Mouse (Mus musculus) olfactory bulb, adult 2 months (tissue): Measurements from ENCODE around the gene Fam57b. TPM values are rescaled to one million over a fixed set of nuclear protein-coding genes. Genes with fewer than 3 reads are reported as not detected.

ENCODE experiments used
- H3K27ac ChIP-seq: fragments of 200-500 bp; 2 replicates; pipeline ENCODE4 v1.5.1; 2012; ENCODE audit warnings: low read depth, low read length; ENCODE audit not compliant: insufficient read depth
- H3K4me1 ChIP-seq: fragments of 200-500 bp; 2 replicates; pipeline ENCODE4 v1.6.1; 2012; ENCODE audit warnings: low read length; ENCODE audit not compliant: control insufficient read depth, insufficient read depth
- H3K4me3 ChIP-seq: fragments of 200-500 bp; 2 replicates; pipeline ENCODE4 v1.5.1; 2012; ENCODE audit warnings: mild to moderate bottlenecking, low read depth, low read length, moderate library complexity; ENCODE audit not compliant: insufficient read depth
- CTCF ChIP-seq: fragments of 200-500 bp; IDR thresholded peaks from 2 replicates; pipeline ENCODE4 v1.5.1; 2012; ENCODE audit warnings: low read depth, mild to moderate bottlenecking, low read length, moderate library complexity; ENCODE audit not compliant: insufficient read depth
- POLR2A ChIP-seq: fragments of 200-500 bp; IDR thresholded peaks from 2 replicates; pipeline ENCODE4 v1.6.1; 2012; ENCODE audit warnings: mild to moderate bottlenecking, low read depth, low read length, moderate library complexity; ENCODE audit not compliant: insufficient read depth
- WGBS: fragments of 180-500 bp; shearing (Covaris S2); methylation state at CpG from one replicate; pipeline ENCODE4 v1.1.7; 2018; 5-methylcytosine and 5-hydroxymethylcytosine counted together
- polyA plus RNA-seq: library from polyadenylated mRNA; stranded (reverse); fragments of >200 nt; gene quantifications from 2 replicates; pipeline ENCODE4 v1.2.4, GENCODE M21; 2012; ENCODE audit warnings: low replicate concordance; ENCODE audit not compliant: missing spikeins, insufficient read depth, insufficient read length

Fam57b gene
- polyA plus RNA-seq, 1 experiment = not detected

- Histone ChIP-seq H3K4me3 (no peak overlapping the region), H3K4me1 (peaks cover 11% of the 10 kb centered on the region), H3K27ac (no peak overlapping the region)
- WGBS = 87% methylated on average over 5 of the region's 5 CpGs
- TF ChIP-seq CTCF = no peak
- no peak for TF ChIP-seq POLR2A
These were observed 56.0 kb downstream of the Fam57b start for GRCm38 (mm10) chr7:126853454-126853853.

- no peak for TF ChIP-seq POLR2A
- no peak for TF ChIP-seq CTCF
- Histone ChIP-seq H3K27ac (no peak overlapping the region), H3K4me1 (peaks cover 3% of the 10 kb centered on the region; the same call in 1 of the 2 replicates), H3K4me3 (no peak overlapping the region)
- 69% methylated on average over 3 of the region's 3 CpGs for WGBS
These were observed 58.2 kb downstream of the Fam57b start for GRCm38 (mm10) chr7:126855641-126856040.

DNA sequence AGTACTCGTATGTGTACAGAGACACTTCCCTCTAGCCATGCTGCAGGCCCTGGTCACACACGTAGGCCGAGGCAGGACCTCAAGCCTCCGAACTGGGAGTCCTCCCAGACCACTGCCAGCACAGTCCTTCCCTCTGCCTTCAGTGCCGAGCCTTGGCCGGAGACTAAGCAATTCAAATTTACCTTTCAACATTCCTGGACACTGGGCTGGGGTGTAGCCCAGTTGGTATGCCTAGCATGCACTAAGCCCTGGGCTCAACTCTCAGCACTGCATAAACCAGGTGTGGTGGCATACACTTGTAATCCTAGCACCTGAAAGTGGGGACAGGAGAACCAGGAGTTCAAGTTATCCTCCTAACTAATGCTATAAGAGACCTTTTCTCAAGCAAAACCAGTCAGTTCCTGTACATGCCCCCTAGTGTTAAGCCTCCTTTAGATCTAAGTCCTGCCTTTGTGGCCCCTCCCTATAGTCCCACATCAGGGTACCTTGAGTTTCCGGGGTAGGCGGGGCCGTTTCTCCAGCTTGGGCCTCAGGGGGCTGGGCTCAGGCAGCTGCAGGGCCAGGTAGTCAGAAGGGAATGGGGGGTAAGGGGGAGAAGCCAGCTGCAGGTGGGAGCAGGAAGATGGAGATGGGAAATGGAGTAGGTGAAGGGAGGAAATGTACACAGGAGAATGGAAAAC is 59.4 kb downstream of the Fam57b start:
- Histone ChIP-seq H3K4me1 (peaks cover 7% of the 10 kb centered on the region; the same call in 1 of the 2 replicates), H3K27ac (no peak overlapping the region), H3K4me3 (no peak overlapping the region)
- TF ChIP-seq POLR2A (no peak), CTCF (no peak)
- WGBS = 72% methylated on average over 9 of the region's 9 CpGs

DNA sequence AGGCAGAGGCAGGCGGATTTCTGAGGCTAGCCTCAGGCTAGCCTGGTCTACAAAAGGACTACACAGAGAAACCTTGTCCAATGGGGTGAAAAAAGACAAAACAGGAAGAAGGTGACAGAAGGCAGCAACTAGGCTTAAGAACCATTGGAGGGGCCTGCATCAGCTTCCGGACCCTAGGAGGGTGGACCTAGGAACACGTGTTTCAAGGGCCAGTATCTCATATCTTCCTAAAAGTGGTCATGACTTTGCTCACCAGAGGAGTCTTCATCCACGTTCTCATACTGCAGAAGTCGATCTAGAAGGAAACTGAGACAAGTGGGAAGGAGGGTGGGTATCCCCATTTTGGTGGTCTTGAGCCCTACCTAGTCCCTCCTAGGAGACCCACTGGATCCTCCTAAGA is 63.5 kb downstream of the Fam57b start:
- no peak for TF ChIP-seq POLR2A
- TF ChIP-seq CTCF = no peak
- peak overlapping the region; percentile 64 for H3K4me3 ChIP-seq
- 67% methylated on average over 5 of the region's 5 CpGs for WGBS
- peaks cover 23% of the 10 kb centered on the region for H3K4me1 ChIP-seq
- no peak overlapping the region for H3K27ac ChIP-seq

GRCm38 (mm10) chr7:126861429-126862130 is 64.1 kb downstream of the Fam57b start, which contains the start of gene Hirip3:
Hirip3 (plus strand) TSS chr7:126861972.
- 1% methylated on average over 42 of the region's 42 CpGs for WGBS
- Histone ChIP-seq H3K27ac (peak within 1 kb of the TSS; percentile 78), H3K4me3 (peak within 1 kb of the TSS; percentile 64), H3K4me1 (peaks cover 23% of the 10 kb centered on the region)
- peak; percentile 82 for TF ChIP-seq POLR2A
- TF ChIP-seq CTCF = 0 out of 2 replicates have a peak, but pooled peaks have one; percentile 2

- no peak for TF ChIP-seq CTCF
- peak; percentile 55; the same call in 1 of the 2 replicates for TF ChIP-seq POLR2A
- H3K27ac ChIP-seq = peak within 1 kb of the TSS; percentile 78
- WGBS = under 1% methylated on average over 41 of the region's 41 CpGs
- peak within 1 kb of the TSS; percentile 64 for H3K4me3 ChIP-seq
- peaks cover 21% of the 10 kb centered on the region for H3K4me1 ChIP-seq
These were observed 64.8 kb downstream of the Fam57b start, which contains the start of gene Ino80e for GRCm38 (mm10) chr7:126862147-126862784. Ino80e (minus strand) TSS chr7:126862377.

DNA sequence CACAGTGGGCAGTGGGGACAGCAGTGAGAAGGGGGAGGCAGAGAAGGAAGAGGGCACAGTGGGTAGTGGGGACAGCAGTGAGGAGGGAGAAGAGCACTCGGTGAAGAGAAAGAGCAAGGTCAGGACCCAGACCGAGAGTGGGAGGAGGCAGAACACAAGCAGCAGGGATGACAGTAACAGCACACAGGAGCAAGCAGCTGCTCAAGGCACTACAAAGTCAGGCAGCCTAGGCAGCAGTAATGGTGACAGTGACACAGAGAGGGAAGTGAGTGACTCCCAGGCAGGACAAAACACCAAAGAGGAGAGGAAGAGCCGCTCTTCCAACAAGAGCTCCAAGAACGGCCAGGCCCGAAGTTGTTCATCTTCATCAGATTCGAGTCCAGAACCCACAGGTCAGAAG is 66.3 kb downstream of the Fam57b start:
- TF ChIP-seq POLR2A = no peak
- Histone ChIP-seq H3K4me1 (peaks cover 20% of the 10 kb centered on the region), H3K4me3 (peak overlapping the region; percentile 64), H3K27ac (0 out of 2 replicates have a peak overlapping the region, but pooled peaks have one; percentile 25)
- WGBS = 54% methylated on average over 6 of the region's 6 CpGs

DNA sequence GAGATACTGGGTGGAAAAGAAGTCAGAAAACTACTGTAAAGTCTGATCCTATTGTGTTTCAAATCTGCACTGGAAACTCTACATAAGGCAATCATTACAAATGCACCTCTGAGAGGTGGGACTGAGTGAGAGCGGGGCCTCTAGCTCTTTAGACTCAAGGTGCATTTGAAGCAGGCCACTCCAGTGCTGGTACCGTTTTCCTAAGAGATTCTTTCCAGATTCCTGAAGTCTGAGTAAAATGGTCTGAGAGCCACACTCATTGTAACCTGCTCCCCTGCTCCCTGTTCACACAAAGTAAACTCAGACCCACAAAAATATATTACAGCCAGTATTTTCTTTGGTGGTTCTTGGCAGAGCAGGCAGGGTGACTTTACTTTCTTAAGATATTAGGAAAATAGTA is 70.1 kb downstream of the Fam57b start:
- H3K4me3 ChIP-seq = no peak overlapping the region
- H3K27ac ChIP-seq = no peak overlapping the region
- peaks cover 17% of the 10 kb centered on the region for H3K4me1 ChIP-seq
- 85% methylated on average over 2 of the region's 2 CpGs for WGBS
- no peak for TF ChIP-seq POLR2A
- no peak for TF ChIP-seq CTCF

- no peak overlapping the region for H3K27ac ChIP-seq
- WGBS = 81% methylated on average over 12 of the region's 12 CpGs
- no peak for TF ChIP-seq POLR2A
- no peak for TF ChIP-seq CTCF
These were observed 70.5 kb downstream of the Fam57b start for GRCm38 (mm10) chr7:126868003-126868402.

More at GRCm38 (mm10) chr7:126868003-126868402, 70.5 kb downstream of the Fam57b start:
- Histone ChIP-seq H3K4me3 (no peak overlapping the region), H3K4me1 (peaks cover 17% of the 10 kb centered on the region)
